Mouse (Mus musculus): Measurements from ENCODE around the gene Btbd35f27. TPM values are rescaled to one million over a fixed set of nuclear protein-coding genes. Genes with fewer than 3 reads are reported as not detected.
"Not testable (repeated sequence)": the region's sequence is repeated elsewhere in the genome, so short reads cannot be mapped to it uniquely, and the experiment has no call there.

Btbd35f27 gene
- not detected for polyA plus RNA-seq (2012; fragmentation: generic; extraction: Trizol)
- long read RNA-seq, experiment 1, result 0 reads
- long read RNA-seq, experiment 2, result 0 reads

- not testable (repeated sequence) for H3K36me3 ChIP-seq (ENCODE audit: control insufficient read depth, insufficient read depth); H3K4me3 ChIP-seq (ENCODE audit: insufficient read depth, poor library complexity, severe bottlenecking); H3K79me3 ChIP-seq (ENCODE audit: low read depth); H3K27me3 ChIP-seq (ENCODE audit: control insufficient read depth, insufficient read depth, insufficient read length); H3K79me2 ChIP-seq (ENCODE audit: control insufficient read depth, insufficient read depth); H3ac ChIP-seq (ENCODE audit: control insufficient read depth, insufficient read length, low read depth)
These were observed at the start of gene Btbd35f27 for GRCm38 (mm10) chrX:4951835-4952234. Gene Btbd35f27, plus strand, starts transcription at chrX:4952135.

Other genes with a start within 250 kb of the Btbd35f27 start
- not detected for gene Btbd35f4, start 151.6 kb upstream of the Btbd35f27 start, polyA plus RNA-seq (2012; fragmentation: generic; extraction: Trizol)